Mouse (Mus musculus) T-helper 2 cell (primary cell): ENCODE data around the gene Nos1ap.

ENCODE experiments used
- in situ Hi-C: fragments of 300-600 bp; cut with MboI, MseI; formaldehyde crosslinking; loops from one replicate; pipeline ENCODE4 v1.15.1; 2025; ENCODE audit warnings: high pct_unique_total_duplicates

Nos1ap gene

GRCm38 (mm10) chr1:170368864-170369263 lies 220.8 kb downstream of the Nos1ap start:
- in situ Hi-C loops: no loop called here

- in situ Hi-C loops: no loop called here
Observed at GRCm38 (mm10) chr1:170366981-170367700, 222.5 kb downstream of the Nos1ap start.

GRCm38 (mm10) chr1:170363746-170364145 lies 225.9 kb downstream of the Nos1ap start:
- in situ Hi-C loops: no loop called here

GRCm38 (mm10) chr1:170360183-170360915 lies 229.3 kb downstream of the Nos1ap start:
- in situ Hi-C loops: no loop called here

- in situ Hi-C loops: no loop called here
Observed at GRCm38 (mm10) chr1:170353335-170353734, 236.3 kb downstream of the Nos1ap start.

GRCm38 (mm10) chr1:170351080-170351479 lies 238.6 kb downstream of the Nos1ap start:
- in situ Hi-C loops: no loop called here

- in situ Hi-C loops: no loop called here
Observed at GRCm38 (mm10) chr1:170346266-170346665, 243.4 kb downstream of the Nos1ap start.

GRCm38 (mm10) chr1:170343906-170344305 lies 245.8 kb downstream of the Nos1ap start:
- in situ Hi-C loops: no loop called here

GRCm38 (mm10) chr1:170343081-170343480 lies 246.6 kb downstream of the Nos1ap start:
- in situ Hi-C loops: no loop called here

- in situ Hi-C loops: no loop called here
Observed at GRCm38 (mm10) chr1:170339943-170340342, 249.7 kb downstream of the Nos1ap start.

- in situ Hi-C loops: no loop called here
Observed at GRCm38 (mm10) chr1:170332775-170333174, 256.9 kb downstream of the Nos1ap start.

- in situ Hi-C loops: no loop called here
Observed at GRCm38 (mm10) chr1:170331926-170332325, 257.7 kb downstream of the Nos1ap start.

- in situ Hi-C loops: no loop called here
Observed at GRCm38 (mm10) chr1:170325277-170325676, 264.4 kb downstream of the Nos1ap start.

- in situ Hi-C loops: no loop called here
Observed at GRCm38 (mm10) chr1:170324312-170324711, 265.3 kb downstream of the Nos1ap start.

GRCm38 (mm10) chr1:170323001-170323400 lies 266.7 kb downstream of the Nos1ap start:
- in situ Hi-C loops: no loop called here

- in situ Hi-C loops: no loop called here
Observed at GRCm38 (mm10) chr1:170322046-170322445, 267.6 kb downstream of the Nos1ap start.

- in situ Hi-C loops: no loop called here
Observed at GRCm38 (mm10) chr1:170311431-170311830, 278.2 kb downstream of the Nos1ap start.

GRCm38 (mm10) chr1:170308503-170308902 lies 281.2 kb downstream of the Nos1ap start, which contains the start of gene Spata46:
TSS of gene Spata46 (plus strand) at chr1:170308803.
- in situ Hi-C loops: no loop called here

- in situ Hi-C loops: no loop called here
Observed at GRCm38 (mm10) chr1:170306232-170306631, 283.4 kb downstream of the Nos1ap start, which contains the start of gene Gm7694. TSS of gene Gm7694 (minus strand) at chr1:170306332.

- in situ Hi-C loops: no loop called here
Observed at GRCm38 (mm10) chr1:170305002-170305401, 284.7 kb downstream of the Nos1ap start.

- in situ Hi-C loops: no loop called here
Observed at GRCm38 (mm10) chr1:170303103-170303502, 286.6 kb downstream of the Nos1ap start.

- in situ Hi-C loops: no loop called here
Observed at GRCm38 (mm10) chr1:170302456-170302855, 287.2 kb downstream of the Nos1ap start.

GRCm38 (mm10) chr1:170301686-170302085 lies 288.0 kb downstream of the Nos1ap start:
- in situ Hi-C loops: no loop called here
